Mouse (Mus musculus) forebrain, embryonic 16.5 days (tissue): ENCODE data around the gene Atoh8. TPM values are rescaled to one million over a fixed set of nuclear protein-coding genes. Genes with fewer than 3 reads are reported as not detected.

Source experiments
- ATAC-seq: fragments of 200-750 bp; cut with Nextera tagmentation; 2 replicates; pipeline ENCODE4 v1.8.0; 2017; ENCODE audit warnings: mild to moderate bottlenecking, moderate library complexity
- H3K27ac ChIP-seq: fragments of 300-500 bp; sonication (generic); 2 replicates; pipeline ENCODE4 v1.5.1; 2014; ENCODE audit warnings: low read length, control low read depth
- H3K27me3 ChIP-seq: fragments of 300-500 bp; sonication (generic); replicated peaks from 2 replicates; pipeline ENCODE4 v1.6.1; 2014; ENCODE audit warnings: low read length; ENCODE audit not compliant: control insufficient read depth, insufficient read depth
- H3K36me3 ChIP-seq: fragments of 300-500 bp; sonication (generic); 2 replicates; pipeline ENCODE4 v1.6.1; 2014; ENCODE audit not compliant: control insufficient read depth, insufficient read depth
- H3K4me1 ChIP-seq: fragments of 300-500 bp; sonication (generic); replicated peaks from 2 replicates; pipeline ENCODE4 v1.6.1; 2014; ENCODE audit warnings: low read length; ENCODE audit not compliant: control insufficient read depth, insufficient read depth
- H3K4me2 ChIP-seq: fragments of 300-500 bp; sonication (generic); 2 replicates; pipeline ENCODE4 v1.6.1; 2014; ENCODE audit warnings: mild to moderate bottlenecking, low read length, control low read depth
- H3K4me3 ChIP-seq: fragments of 300-500 bp; sonication (generic); replicated peaks from 2 replicates; pipeline ENCODE4 v1.5.1; 2014; ENCODE audit warnings: mild to moderate bottlenecking, low read length, control low read depth
- H3K9ac ChIP-seq: fragments of 300-500 bp; sonication (generic); replicated peaks from 2 replicates; pipeline ENCODE4 v1.6.1; 2014; ENCODE audit warnings: low read depth, low read length, control low read depth
- H3K9me3 ChIP-seq: fragments of 300-500 bp; sonication (generic); 2 replicates; pipeline ENCODE4 v1.6.1; 2016; ENCODE audit warnings: low read length; ENCODE audit not compliant: control insufficient read depth
- WGBS: fragments of 180-500 bp; shearing (Covaris S2); extraction: QIAGEN DNeasy Blood & Tissue Kit; methylation state at CpG from one replicate; pipeline ENCODE4 v1.1.7; 2014; 5-methylcytosine and 5-hydroxymethylcytosine counted together
- polyA plus RNA-seq: library from polyadenylated mRNA; unstranded; fragments of >200 nt; fragmentation: Nextera tagmentation; extraction: Ambion mirVana; gene quantifications from 2 replicates; pipeline ENCODE4 v1.2.1, GENCODE M21; 2015

Atoh8 gene
- polyA plus RNA-seq, 1 experiment from 2014 or later: 3.0 TPM

DNA sequence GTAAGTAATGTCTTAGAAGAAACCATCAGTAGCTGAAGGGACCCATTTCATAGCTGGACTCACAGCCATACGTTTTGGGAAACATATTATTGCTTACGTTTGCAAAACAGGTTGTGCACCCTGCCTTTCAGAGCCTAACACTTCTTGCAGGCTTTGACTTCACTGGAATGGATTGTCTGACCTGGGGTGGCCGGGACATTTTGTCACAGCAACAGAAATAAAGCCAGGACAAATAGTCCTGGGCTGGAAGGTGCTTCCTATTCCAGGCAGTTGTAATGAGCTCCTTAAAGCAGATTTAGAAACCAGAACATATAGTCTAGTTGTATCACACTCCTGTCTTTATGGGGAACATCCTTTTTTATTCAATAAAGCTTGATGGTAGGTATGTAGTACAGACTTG lies 74.4 kb downstream of the Atoh8 start:
- no peaks in the 10 kb centered on the region for H3K36me3 ChIP-seq
- 86% methylated on average over 3 of the region's 3 CpGs for WGBS
- no peaks in the 10 kb centered on the region for H3K27me3 ChIP-seq
- no peaks in the 10 kb centered on the region for H3K9me3 ChIP-seq
- H3K4me1 ChIP-seq: no peaks in the 10 kb centered on the region
- H3K4me3 ChIP-seq: no peak overlapping the region
- ATAC-seq: no peak
- H3K9ac ChIP-seq: no peak overlapping the region
- H3K4me2 ChIP-seq: no peak overlapping the region
- H3K27ac ChIP-seq: no peak overlapping the region

DNA sequence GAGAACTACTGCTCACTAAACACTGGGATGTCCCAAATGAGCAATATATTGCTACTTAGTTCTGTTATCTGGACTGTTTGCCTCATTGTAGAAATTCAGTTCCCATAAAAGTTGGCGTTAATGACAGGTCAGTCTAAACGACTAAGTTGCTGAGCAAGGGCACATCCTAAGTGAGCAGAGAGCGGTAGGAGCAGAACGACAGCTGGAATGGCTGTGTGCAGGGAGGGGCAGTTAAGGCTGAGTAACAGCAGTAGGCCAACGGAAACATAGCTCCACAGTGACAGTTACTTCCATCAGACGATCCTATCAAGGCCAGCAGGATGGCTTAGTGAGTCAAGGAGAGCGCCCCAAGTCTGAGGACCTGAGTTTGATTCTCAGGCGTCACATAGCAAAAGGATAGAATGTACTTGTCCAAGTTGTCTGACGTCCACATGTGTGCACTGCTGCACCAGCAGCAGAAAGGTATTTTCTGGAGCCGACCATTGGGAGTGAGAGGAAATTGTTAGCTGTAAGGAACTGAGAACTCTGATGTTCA lies 75.4 kb downstream of the Atoh8 start:
- H3K36me3 ChIP-seq: no peaks in the 10 kb centered on the region
- H3K4me3 ChIP-seq: no peak overlapping the region
- 85% methylated on average over 10 of the region's 10 CpGs for WGBS
- H3K9me3 ChIP-seq: no peaks in the 10 kb centered on the region
- no peaks in the 10 kb centered on the region for H3K4me1 ChIP-seq
- no peak overlapping the region for H3K9ac ChIP-seq
- H3K4me2 ChIP-seq: no peak overlapping the region
- no peaks in the 10 kb centered on the region for H3K27me3 ChIP-seq
- H3K27ac ChIP-seq: no peak overlapping the region
- ATAC-seq: no peak

DNA sequence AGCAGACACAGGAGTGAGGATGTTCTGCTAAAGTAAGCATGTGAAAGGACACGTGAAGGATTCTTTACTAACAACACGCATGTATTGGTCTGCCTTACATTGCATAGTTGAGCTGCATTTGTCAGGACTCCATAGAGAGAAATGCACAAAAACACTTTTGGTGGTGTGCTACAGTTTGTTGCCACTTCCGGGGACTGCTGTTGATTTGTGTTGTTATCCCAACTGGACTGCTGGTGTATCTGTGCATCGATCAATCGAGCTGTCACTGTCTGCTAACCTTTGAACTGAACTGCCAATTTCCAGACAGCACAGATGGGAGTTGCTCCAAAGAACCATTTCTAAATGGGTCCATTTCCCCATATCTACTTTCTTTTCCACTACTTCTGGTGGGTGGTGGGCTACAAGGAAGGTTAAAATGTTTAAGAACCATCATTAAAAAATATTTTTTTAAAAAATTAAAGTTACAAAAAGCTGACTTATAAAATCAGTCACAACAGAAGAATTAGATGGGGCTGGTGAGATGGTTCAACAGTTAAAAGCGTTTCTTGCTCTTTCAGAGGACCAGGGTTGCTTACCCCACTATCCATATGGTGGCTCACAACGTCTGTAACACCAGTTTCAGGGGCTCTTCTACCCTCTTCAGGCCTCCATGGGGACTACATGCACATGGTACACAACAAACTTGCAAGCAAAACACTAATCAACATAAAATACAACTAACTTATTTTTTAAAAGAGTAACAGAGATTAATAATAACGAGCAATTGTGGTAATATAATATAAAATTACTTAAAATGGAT lies 76.2 kb downstream of the Atoh8 start:
- Histone ChIP-seq H3K27ac (no peak overlapping the region), H3K36me3 (no peaks in the 10 kb centered on the region; the same call in 1 of the 2 replicates), H3K9me3 (no peaks in the 10 kb centered on the region), H3K4me3 (no peak overlapping the region), H3K4me2 (no peak overlapping the region), H3K9ac (no peak overlapping the region), H3K27me3 (no peaks in the 10 kb centered on the region), H3K4me1 (no peaks in the 10 kb centered on the region)
- no peak for ATAC-seq
- 88% methylated on average over 8 of the region's 8 CpGs for WGBS

Other genes with a start within 250 kb of the Atoh8 start
- 46.8 and 52.9 TPM in 2 replicates for gene St3gal5, start 138.0 kb downstream of the Atoh8 start, polyA plus RNA-seq
- gene Sftpb, start 69.0 kb upstream of the Atoh8 start, polyA plus RNA-seq: 0.14 and 0.29 TPM in 2 replicates
- gene Usp39, start 109.6 kb upstream of the Atoh8 start, polyA plus RNA-seq: 48.5 and 51.5 TPM in 2 replicates
- gene 0610030E20Rik, start 111.7 kb upstream of the Atoh8 start, polyA plus RNA-seq: 19.7 and 20.9 TPM in 2 replicates
- 17.9 and 21.0 TPM in 2 replicates for gene Tmem150a, start 119.9 kb upstream of the Atoh8 start, polyA plus RNA-seq
- 127 and 139 TPM in 2 replicates for gene Rnf181, start 131.4 kb upstream of the Atoh8 start, polyA plus RNA-seq
- gene Vamp5, start 144.9 kb upstream of the Atoh8 start, polyA plus RNA-seq: 10.5 and 12.6 TPM in 2 replicates
- 14.4 and 14.6 TPM in 2 replicates for gene Vamp8, start 155.1 kb upstream of the Atoh8 start, polyA plus RNA-seq
- gene Ggcx, start 178.7 kb upstream of the Atoh8 start, polyA plus RNA-seq: 16.4 and 17.2 TPM in 2 replicates
- 399 TPM in 2 replicates for gene Mat2a, start 204.0 kb upstream of the Atoh8 start, polyA plus RNA-seq